Mouse (Mus musculus) left cerebral cortex, adult 2 months (tissue): ENCODE measurements at regions not wholly inside any gene's neighbourhood (a gene's known extent, or its start where the extent isn't known, plus 50 kb on each side); places are given as distances from the start of the nearest gene placed in this dataset.
A peak's percentile ranks its signal among the peaks of the same experiment; 100 is the strongest.

Experiments used
- DNase-seq, 2 experiments: peaks; one replicate each; pipeline ENCODE4 v3.0.0; 2021 to 2022; ENCODE audit warnings: low spot score in 2 of 2, mixed read lengths in 1 of 2; ENCODE audit errors: extremely low spot score in 1 of 2
- H3K27ac ChIP-seq: fragments of 200-600 bp; 2 replicates; pipeline ENCODE4 v1.8.1; 2022
- H3K4me3 ChIP-seq: fragments of 200-600 bp; 2 replicates; pipeline ENCODE4 v1.8.1; 2022
- CTCF ChIP-seq: fragments of 200-600 bp; IDR thresholded peaks from 2 replicates; pipeline ENCODE4 v1.8.1; 2022; ENCODE audit warnings: antibody characterized with exemption, mild to moderate bottlenecking, moderate library complexity
- intact Hi-C: fragments of 180-260 bp; cut with DNase I; formaldehyde crosslinking; loops from one replicate; pipeline ENCODE4 v1.15.1; 2025

DNA sequence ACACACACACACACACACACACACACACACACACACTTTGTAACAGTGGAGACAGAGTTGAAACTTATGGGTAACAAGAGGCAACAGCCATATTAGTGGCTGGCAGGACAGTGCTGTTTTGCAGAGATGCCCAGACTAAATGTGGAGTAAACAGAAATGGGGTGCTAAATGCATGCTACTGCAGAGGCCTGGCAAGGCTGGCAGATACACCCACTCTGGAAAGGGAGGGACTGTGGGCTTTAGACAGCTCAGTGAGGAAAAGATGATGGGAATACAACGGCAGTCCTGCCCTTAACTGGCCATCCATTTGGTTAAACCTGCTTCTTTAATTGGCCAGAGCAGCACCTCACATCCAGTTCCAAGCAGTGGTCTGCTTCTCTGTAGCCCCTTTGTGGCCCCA is 113.7 kb upstream of the Topaz1 start:
- intact Hi-C loops: no loop called here
- H3K4me3 ChIP-seq: no peak overlapping the region
- TF ChIP-seq CTCF: no peak
- no peak overlapping the region; the same call in 1 of the 2 replicates for H3K27ac ChIP-seq
- no peak for DNase-seq

DNA sequence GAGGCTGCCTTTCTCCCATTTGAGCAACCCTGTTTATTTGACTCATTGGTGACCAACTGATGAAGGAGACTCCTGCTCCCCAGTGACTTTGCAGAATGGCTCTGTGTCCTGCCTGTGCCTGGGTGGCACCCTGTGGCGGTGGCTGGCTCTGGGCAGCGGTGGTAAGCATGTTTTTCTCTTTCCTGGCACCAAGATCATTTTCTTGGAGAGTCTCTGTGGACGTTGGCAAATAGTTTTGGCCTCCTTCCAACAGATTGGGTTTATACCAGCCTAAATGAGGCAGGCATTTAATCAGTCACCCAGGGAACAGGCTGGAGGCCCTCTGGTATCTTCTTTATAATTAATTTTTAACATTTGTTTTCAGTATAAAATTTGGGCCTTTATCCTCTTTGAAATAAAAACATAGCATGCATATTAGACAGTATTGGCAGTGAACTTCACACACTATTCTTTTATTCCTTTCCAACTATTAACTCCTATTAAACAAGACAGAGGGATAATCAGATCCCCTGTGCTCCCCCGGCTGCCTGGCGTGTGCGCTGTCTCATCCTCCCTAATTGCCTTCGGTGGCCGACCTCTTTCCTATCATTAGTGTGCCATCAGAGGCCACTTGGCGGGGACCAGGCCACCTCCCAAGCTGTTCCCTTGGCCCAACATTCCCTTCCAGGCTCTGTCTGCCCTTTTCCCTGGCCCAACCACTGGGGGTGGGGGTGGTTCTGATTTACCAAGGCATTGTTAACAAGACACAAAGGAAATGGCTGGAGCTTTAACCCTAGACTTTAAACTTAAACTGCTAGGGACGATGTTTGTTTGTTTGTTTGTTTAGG is 111.8 kb upstream of the Topaz1 start:
- intact Hi-C loops: no loop called here
- Histone ChIP-seq H3K27ac (no peak overlapping the region), H3K4me3 (no peak overlapping the region)
- TF ChIP-seq CTCF: no peak
- DNase-seq: no peak

DNA sequence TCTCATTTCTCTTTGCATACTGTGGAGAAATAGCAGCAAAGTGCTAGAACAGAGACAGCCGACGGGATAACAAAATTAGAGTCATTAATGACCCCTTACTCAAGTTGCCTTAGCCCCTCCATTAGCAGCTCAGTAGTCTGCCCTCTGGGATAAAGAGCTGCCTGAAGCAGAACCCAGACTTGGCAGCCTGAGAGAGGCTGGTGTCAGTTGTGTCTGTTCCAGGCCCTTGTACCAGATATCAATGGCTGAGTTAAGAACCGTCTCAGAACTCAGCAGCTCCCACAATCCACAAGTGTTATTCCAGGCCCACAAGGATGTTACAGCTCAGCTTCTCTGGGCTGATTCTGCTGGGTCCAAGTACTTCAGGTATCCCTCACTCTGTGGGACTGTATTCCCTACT is 109.6 kb upstream of the Topaz1 start:
- Histone ChIP-seq H3K27ac (no peak overlapping the region), H3K4me3 (no peak overlapping the region)
- no peak for DNase-seq
- intact Hi-C loops: no loop called here
- no peak for TF ChIP-seq CTCF

DNA sequence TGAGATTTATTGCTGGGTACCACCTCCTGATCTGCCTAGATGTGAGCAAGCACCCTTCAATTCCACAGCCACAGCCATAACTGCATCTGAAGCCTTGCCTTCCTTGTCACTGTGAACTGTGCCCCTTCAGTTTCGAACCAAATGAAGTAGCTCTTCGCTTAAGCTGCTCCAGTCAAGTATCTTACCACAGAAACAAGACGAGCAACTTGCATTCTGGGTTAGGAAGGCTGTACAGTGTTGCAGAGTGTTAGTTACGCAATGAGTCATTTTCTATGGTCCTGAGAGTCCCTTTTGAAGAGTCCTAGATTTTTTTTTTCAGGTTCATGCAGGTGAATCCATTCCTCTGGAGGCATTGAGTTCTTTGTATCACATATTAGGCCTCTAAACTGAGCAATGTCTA is 107.9 kb upstream of the Topaz1 start:
- Histone ChIP-seq H3K27ac (no peak overlapping the region), H3K4me3 (no peak overlapping the region)
- DNase-seq: no peak
- no peak for TF ChIP-seq CTCF
- intact Hi-C loops: no loop called here

DNA sequence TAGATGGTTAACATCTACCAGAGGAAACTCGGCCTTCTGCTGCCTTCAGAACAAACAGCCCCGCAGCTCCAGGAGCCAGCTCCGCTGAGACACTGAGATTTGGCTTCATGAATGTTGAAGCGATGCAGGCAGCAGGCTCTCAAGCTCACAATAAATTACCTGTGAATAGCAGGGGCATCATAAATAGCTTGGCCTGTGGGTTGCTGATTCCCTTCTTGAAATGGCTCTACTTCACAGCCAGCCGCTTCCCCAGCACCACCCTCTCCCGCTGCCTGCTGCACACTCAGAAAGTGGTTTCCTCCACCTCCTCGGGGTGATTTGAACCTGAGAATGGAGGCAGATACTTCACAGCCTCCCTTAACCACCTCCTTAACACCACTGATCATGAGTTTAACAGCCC is 104.2 kb upstream of the Topaz1 start:
- intact Hi-C loops: no loop called here
- H3K27ac ChIP-seq: peak overlapping the region; percentile 51
- no peak for TF ChIP-seq CTCF
- DNase-seq: no peak
- no peak overlapping the region for H3K4me3 ChIP-seq

DNA sequence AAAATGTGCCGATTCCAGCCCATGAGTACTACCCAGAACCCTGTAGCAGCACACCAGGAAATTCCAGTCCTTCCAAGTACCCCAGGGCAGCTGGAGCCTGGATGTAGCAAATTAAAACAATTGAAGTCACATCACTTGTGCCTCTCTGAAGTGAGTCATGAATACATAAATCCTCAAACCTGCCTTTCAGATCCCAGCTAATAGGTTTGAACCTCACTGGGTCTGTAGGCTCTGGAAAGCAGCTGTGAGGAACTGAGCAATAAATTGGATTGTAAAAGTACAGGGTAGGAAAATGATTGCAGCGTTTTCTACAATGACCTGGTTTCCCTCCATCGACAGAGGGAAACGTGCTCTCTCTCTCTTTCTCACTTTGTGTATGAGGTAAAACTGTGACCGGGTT is 101.6 kb upstream of the Topaz1 start:
- Histone ChIP-seq H3K27ac (no peak overlapping the region), H3K4me3 (no peak overlapping the region)
- no peak for TF ChIP-seq CTCF
- no peak for DNase-seq
- intact Hi-C loops: no loop called here

DNA sequence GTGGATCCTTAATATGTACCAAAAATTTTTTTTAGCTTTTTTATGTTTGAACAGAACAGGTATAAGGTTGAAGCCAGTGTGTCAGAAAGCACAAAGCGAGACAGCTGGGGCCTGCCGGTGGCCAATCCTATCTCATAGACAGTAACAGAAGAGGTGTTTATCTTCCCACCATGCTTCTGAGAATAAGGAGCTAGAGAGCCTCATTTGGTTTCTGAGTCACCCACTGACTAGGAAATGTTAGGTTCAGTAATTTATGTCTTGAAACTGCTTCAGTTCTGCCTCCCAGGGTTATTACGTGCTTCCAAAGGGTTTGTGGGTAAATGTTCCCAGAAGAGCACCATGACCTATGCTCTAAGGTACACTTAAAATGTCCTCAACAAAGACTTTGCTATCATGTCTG is 96.3 kb upstream of the Topaz1 start:
- H3K4me3 ChIP-seq: no peak overlapping the region
- intact Hi-C loops: no loop called here
- no peak for TF ChIP-seq CTCF
- peak overlapping the region; percentile 32; the same call in 1 of the 2 replicates for H3K27ac ChIP-seq
- DNase-seq: no peak

DNA sequence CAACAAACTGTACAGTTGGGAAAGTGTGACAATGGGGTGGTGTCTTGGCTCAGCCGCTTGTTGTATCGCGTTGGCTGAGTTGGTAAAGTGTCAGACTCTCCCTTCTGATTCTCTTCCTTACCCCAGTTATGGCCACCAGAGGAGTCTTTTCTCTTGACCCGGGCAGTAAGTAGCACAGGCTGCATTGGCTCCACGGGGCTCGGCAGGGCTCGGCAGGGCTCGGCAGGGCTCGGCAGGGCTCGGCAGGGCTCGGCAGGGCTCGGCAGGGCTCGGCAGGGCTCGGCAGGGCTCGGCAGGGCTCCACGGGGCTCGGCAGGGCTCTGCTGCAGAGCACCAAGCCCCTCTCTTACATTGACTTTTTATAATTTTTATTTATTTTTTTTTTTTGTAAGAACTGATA is 91.6 kb upstream of the Topaz1 start:
- no peak for TF ChIP-seq CTCF
- peak in 1 of 2 experiments; percentile 36 for DNase-seq
- no peak overlapping the region for H3K4me3 ChIP-seq
- intact Hi-C loops: no loop called here
- H3K27ac ChIP-seq: no peak overlapping the region; the same call in 1 of the 2 replicates

DNA sequence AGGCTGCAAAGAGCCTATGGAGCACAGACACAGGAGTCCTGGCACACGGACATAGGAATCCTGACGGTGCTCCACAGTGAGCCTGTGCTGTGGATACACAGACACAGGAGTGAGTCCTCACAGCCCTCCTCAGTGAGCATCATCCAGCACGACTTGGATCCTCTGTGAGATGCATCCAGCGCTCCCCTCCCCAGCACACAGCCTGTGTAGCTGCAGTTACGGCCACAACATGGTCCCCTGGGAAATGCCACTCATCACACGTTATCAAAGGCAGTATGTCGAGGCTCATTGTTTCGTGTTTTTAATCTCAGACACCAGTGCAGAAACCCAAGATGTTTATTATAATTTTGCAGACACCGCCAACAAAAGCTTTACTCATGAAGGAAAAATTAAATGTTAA is 87.1 kb upstream of the Topaz1 start:
- H3K27ac ChIP-seq: peak overlapping the region; percentile 36; the same call in 1 of the 2 replicates
- no peak for DNase-seq
- intact Hi-C loops: no loop called here

DNA sequence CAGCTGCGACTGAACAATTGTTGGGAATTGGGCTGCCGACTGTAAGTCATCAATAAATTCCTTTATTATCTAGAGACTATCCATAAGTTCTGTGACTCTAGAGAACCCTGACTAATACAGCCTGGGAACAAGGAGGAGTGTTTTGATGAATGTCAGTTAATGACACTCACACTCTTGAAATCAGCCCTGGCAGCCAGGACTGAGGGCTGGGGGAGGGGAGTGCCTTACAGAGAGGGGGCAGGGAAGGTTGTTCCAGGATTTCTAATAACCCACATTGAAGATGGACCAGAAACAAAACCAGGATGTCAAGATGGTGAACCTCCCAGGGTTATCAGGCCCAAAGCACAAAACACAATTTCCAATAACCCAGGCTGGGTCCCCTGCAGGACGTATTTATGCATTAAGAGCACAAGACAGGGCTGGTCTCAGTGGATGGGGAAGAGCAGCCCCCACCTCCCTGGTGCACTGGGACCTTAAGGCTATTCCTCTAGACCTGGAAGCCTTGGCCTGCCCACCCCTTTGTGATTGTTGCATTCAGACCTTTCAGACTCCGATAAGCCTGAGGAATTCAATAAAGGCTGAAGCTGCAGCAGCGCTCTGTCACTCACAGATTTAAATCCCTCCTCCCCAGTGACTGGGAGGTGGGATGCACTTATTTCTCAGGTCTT is 80.0 kb upstream of the Topaz1 start:
- intact Hi-C loops: no loop called here
- no peak overlapping the region for H3K27ac ChIP-seq

More for the DNA sequence above, 87.1 kb upstream of the Topaz1 start:
- no peak overlapping the region for H3K4me3 ChIP-seq
- no peak for TF ChIP-seq CTCF

DNA sequence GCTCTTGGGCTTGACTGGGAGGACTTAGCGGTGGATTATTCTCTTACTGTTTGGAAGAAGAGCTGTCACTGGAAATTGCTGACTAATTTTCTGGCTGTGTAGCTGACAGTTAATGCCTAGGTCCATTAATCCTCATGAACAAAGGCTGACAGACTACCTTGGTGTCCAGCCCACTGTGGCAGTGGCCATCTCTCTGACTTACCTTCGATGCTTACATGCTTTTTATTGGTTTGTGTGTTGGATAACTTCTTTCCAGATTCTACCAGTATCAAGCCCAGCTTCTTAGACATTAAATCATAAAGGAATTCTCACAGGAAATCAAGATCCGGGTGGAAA is 79.5 kb upstream of the Topaz1 start:
- H3K27ac ChIP-seq: no peak overlapping the region
- no peak overlapping the region for H3K4me3 ChIP-seq
- intact Hi-C loops: no loop called here
- DNase-seq: no peak
- TF ChIP-seq CTCF: no peak

More for the DNA sequence above, 80.0 kb upstream of the Topaz1 start:
- TF ChIP-seq CTCF: no peak
- DNase-seq: no peak
- H3K4me3 ChIP-seq: no peak overlapping the region

DNA sequence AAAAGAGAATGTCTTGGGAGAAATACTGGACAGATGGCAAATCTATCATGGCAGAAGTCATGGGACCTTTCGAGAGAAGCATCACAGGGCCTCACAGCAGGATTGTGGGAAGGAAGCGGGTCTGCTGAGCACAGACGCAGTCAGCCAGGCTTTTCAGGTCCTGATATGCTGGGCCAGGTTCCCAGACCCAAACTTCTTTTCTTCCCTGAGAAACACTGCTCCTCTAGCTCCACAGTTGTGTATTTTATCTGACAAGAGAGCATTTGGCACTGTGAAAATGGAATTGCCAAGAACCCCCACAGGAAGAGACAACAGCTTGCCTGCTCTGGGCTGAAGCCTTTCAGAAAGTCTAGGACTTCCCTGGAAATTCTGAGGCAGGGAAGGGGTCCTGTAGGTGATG is 73.4 kb upstream of the Topaz1 start:
- intact Hi-C loops: no loop called here
- no peak overlapping the region for H3K27ac ChIP-seq
- DNase-seq: no peak
- TF ChIP-seq CTCF: no peak
- H3K4me3 ChIP-seq: no peak overlapping the region
